Comparison of ENCODE assay signal across 10 mouse cellular contexts in genomic region chr2:118033377-118033776, GRCm38 (mm10).
"Had no signal": no experiment of that assay in that cellular context is flagged by ENCODE, and none has a peak within 500 bp of the region (broad histone marks: within the 10 kb centered on the region; RNA-seq: fewer than 3 reads in every experiment).

No protein-coding gene starts in this region.

- H3K36me3 ChIP-seq: limb, embryonic 13.5 days; liver, embryonic 15.5 days; lung, embryonic 15.5 days; midbrain, embryonic 15.5 days; neural tube, embryonic 12.5 days had no signal

- H3K9ac ChIP-seq: limb, embryonic 13.5 days; liver, embryonic 15.5 days; lung, embryonic 15.5 days; midbrain, embryonic 15.5 days; neural tube, embryonic 12.5 days had no signal

- H3K4me2 ChIP-seq: limb, embryonic 13.5 days; liver, embryonic 11.5 days; liver, embryonic 15.5 days; lung, embryonic 15.5 days; midbrain, embryonic 15.5 days; neural tube, embryonic 12.5 days had no signal

- H3K27ac ChIP-seq: limb, embryonic 13.5 days; liver, embryonic 15.5 days; lung, embryonic 15.5 days; midbrain, embryonic 15.5 days; neural tube, embryonic 12.5 days; stomach, postnatal 0 days had no signal

- H3K27me3 ChIP-seq: limb, embryonic 13.5 days; liver, embryonic 15.5 days; lung, embryonic 15.5 days; midbrain, embryonic 15.5 days; neural tube, embryonic 12.5 days had no signal

- ATAC-seq: midbrain, embryonic 15.5 days had no signal

- H3K9me3 ChIP-seq: limb, embryonic 13.5 days; liver, embryonic 15.5 days; lung, embryonic 15.5 days; midbrain, embryonic 15.5 days; neural tube, embryonic 12.5 days had no signal

- DNase-seq: kidney, adult 18-20 months; kidney, postnatal 25 days; thymus, postnatal 4 days had no signal

- H3K4me3 ChIP-seq: limb, embryonic 13.5 days; liver, embryonic 15.5 days; lung, embryonic 15.5 days; midbrain, embryonic 15.5 days; neural tube, embryonic 12.5 days had no signal

- H3K4me1 ChIP-seq: limb, embryonic 13.5 days; liver, embryonic 15.5 days; midbrain, embryonic 15.5 days; neural tube, embryonic 12.5 days had no signal
